Mouse (Mus musculus): ENCODE results near the gene Ankfn1.

Gene Ankfn1

GRCm38 (mm10) chr11:89476047-89476446, 301.4 kb downstream of the Ankfn1 start:
- DNase-seq (ENCODE audit: low read depth in 1 of 2, low spot score in 2 of 2): no peak

- no peak for DNase-seq (ENCODE audit: low read depth in 1 of 2, low spot score in 2 of 2)
These were observed 304.6 kb downstream of the Ankfn1 start for GRCm38 (mm10) chr11:89472871-89473270.

- DNase-seq (ENCODE audit: low read depth in 1 of 2, low spot score in 2 of 2): no peak
These were observed 312.1 kb downstream of the Ankfn1 start for GRCm38 (mm10) chr11:89465381-89465780.

- no peak for DNase-seq (ENCODE audit: low read depth in 1 of 2, low spot score in 2 of 2)
These were observed 315.2 kb downstream of the Ankfn1 start for GRCm38 (mm10) chr11:89462216-89462615.

GRCm38 (mm10) chr11:89459437-89459836, 318.0 kb downstream of the Ankfn1 start:
- DNase-seq (ENCODE audit: low read depth in 1 of 2, low spot score in 2 of 2): no peak

- no peak for DNase-seq (ENCODE audit: low read depth in 1 of 2, low spot score in 2 of 2)
These were observed 321.7 kb downstream of the Ankfn1 start for GRCm38 (mm10) chr11:89455647-89456231.

- DNase-seq (ENCODE audit: low read depth in 1 of 2, low spot score in 2 of 2): no peak
These were observed 322.8 kb downstream of the Ankfn1 start for GRCm38 (mm10) chr11:89454702-89455101.

GRCm38 (mm10) chr11:89452862-89453261, 324.6 kb downstream of the Ankfn1 start:
- DNase-seq (ENCODE audit: low read depth in 1 of 2, low spot score in 2 of 2): no peak

- DNase-seq (ENCODE audit: low read depth in 1 of 2, low spot score in 2 of 2): no peak
These were observed 327.0 kb downstream of the Ankfn1 start for GRCm38 (mm10) chr11:89450406-89450805.

GRCm38 (mm10) chr11:89448986-89449385, 328.5 kb downstream of the Ankfn1 start:
- no peak for DNase-seq (ENCODE audit: low read depth in 1 of 2, low spot score in 2 of 2)

GRCm38 (mm10) chr11:89447477-89447876, 330.0 kb downstream of the Ankfn1 start:
- no peak for DNase-seq (ENCODE audit: low read depth in 1 of 2, low spot score in 2 of 2)

GRCm38 (mm10) chr11:89440566-89440965, 336.9 kb downstream of the Ankfn1 start:
- DNase-seq (ENCODE audit: low read depth in 1 of 2, low spot score in 2 of 2): no peak

- DNase-seq (ENCODE audit: low read depth in 1 of 2, low spot score in 2 of 2): no peak
These were observed 353.1 kb downstream of the Ankfn1 start for GRCm38 (mm10) chr11:89424358-89424757.

GRCm38 (mm10) chr11:89422637-89423036, 354.8 kb downstream of the Ankfn1 start:
- no peak for DNase-seq (ENCODE audit: low read depth in 1 of 2, low spot score in 2 of 2)

GRCm38 (mm10) chr11:89420767-89421438, 356.6 kb downstream of the Ankfn1 start:
- DNase-seq (ENCODE audit: low read depth in 1 of 2, low spot score in 2 of 2): no peak

- no peak for DNase-seq (ENCODE audit: low read depth in 1 of 2, low spot score in 2 of 2)
These were observed 357.6 kb downstream of the Ankfn1 start for GRCm38 (mm10) chr11:89419863-89420262.

GRCm38 (mm10) chr11:89418644-89419043, 358.8 kb downstream of the Ankfn1 start:
- no peak for DNase-seq (ENCODE audit: low read depth in 1 of 2, low spot score in 2 of 2)

- no peak for DNase-seq (ENCODE audit: low read depth in 1 of 2, low spot score in 2 of 2)
These were observed 360.7 kb downstream of the Ankfn1 start for GRCm38 (mm10) chr11:89416769-89417168.

GRCm38 (mm10) chr11:89408774-89409173, 368.7 kb downstream of the Ankfn1 start:
- no peak for DNase-seq (ENCODE audit: low read depth in 1 of 2, low spot score in 2 of 2)

GRCm38 (mm10) chr11:89404489-89404888, 373.0 kb downstream of the Ankfn1 start:
- DNase-seq (ENCODE audit: low read depth in 1 of 2, low spot score in 2 of 2): no peak

- DNase-seq (ENCODE audit: low read depth in 1 of 2, low spot score in 2 of 2): no peak
These were observed 374.0 kb downstream of the Ankfn1 start for GRCm38 (mm10) chr11:89403436-89403835.

- DNase-seq (ENCODE audit: low read depth in 1 of 2, low spot score in 2 of 2): no peak
These were observed 388.6 kb downstream of the Ankfn1 start for GRCm38 (mm10) chr11:89388851-89389250.

- DNase-seq (ENCODE audit: low read depth in 1 of 2, low spot score in 2 of 2): no peak
These were observed 394.8 kb downstream of the Ankfn1 start for GRCm38 (mm10) chr11:89382634-89383009.
